Mouse (Mus musculus): ENCODE data around the gene Sgf29.

Sgf29 gene

GRCm38 (mm10) chr7:126642545-126643243 is 6.4 kb upstream of the Sgf29 start:
- DNase-seq: no peak

GRCm38 (mm10) chr7:126643244-126643617 is 5.9 kb upstream of the Sgf29 start:
- peak; percentile 18 to 27 for DNase-seq

- DNase-seq: no peak
Measured at GRCm38 (mm10) chr7:126644345-126644744, 4.8 kb upstream of the Sgf29 start.

GRCm38 (mm10) chr7:126644914-126645313 is 4.2 kb upstream of the Sgf29 start:
- DNase-seq: no peak

GRCm38 (mm10) chr7:126645708-126646107 is 3.4 kb upstream of the Sgf29 start:
- no peak for DNase-seq

- peak in 1 of 2 experiments; percentile 12 for DNase-seq
Measured at GRCm38 (mm10) chr7:126648486-126648885, 623 bp upstream of the Sgf29 start.

- no peak for DNase-seq
Measured at GRCm38 (mm10) chr7:126650852-126651251, 1.7 kb downstream of the Sgf29 start.

GRCm38 (mm10) chr7:126653991-126654390 is 4.9 kb downstream of the Sgf29 start:
- DNase-seq: no peak

- DNase-seq: no peak
Measured at GRCm38 (mm10) chr7:126655695-126656094, 6.6 kb downstream of the Sgf29 start.

- no peak for DNase-seq
Measured at GRCm38 (mm10) chr7:126657522-126657921, 8.4 kb downstream of the Sgf29 start.

- DNase-seq: no peak
Measured at GRCm38 (mm10) chr7:126659771-126660170, 10.7 kb downstream of the Sgf29 start.

- no peak for DNase-seq
Measured at GRCm38 (mm10) chr7:126663646-126664045, 14.5 kb downstream of the Sgf29 start.

- DNase-seq: no peak
Measured at GRCm38 (mm10) chr7:126665269-126665668, 16.2 kb downstream of the Sgf29 start.

GRCm38 (mm10) chr7:126667495-126668090 is 18.5 kb downstream of the Sgf29 start:
- DNase-seq: no peak

- DNase-seq: no peak
Measured at GRCm38 (mm10) chr7:126668452-126668851, 19.3 kb downstream of the Sgf29 start.

GRCm38 (mm10) chr7:126670152-126670551 is 21.0 kb downstream of the Sgf29 start:
- no peak for DNase-seq

GRCm38 (mm10) chr7:126672111-126672510 is 23.0 kb downstream of the Sgf29 start:
- no peak for DNase-seq

- DNase-seq: no peak
Measured at GRCm38 (mm10) chr7:126675104-126675503, 26.0 kb downstream of the Sgf29 start.

- DNase-seq: no peak
Measured at GRCm38 (mm10) chr7:126676207-126676606, 27.1 kb downstream of the Sgf29 start, which contains the start of gene Sult1a1. Sult1a1 (minus strand) TSS chr7:126676432.

GRCm38 (mm10) chr7:126676631-126677220 is 27.6 kb downstream of the Sgf29 start:
- no peak for DNase-seq

- no peak for DNase-seq
Measured at GRCm38 (mm10) chr7:126678545-126679341, 29.6 kb downstream of the Sgf29 start.

GRCm38 (mm10) chr7:126679683-126680082 is 30.6 kb downstream of the Sgf29 start:
- DNase-seq: no peak

GRCm38 (mm10) chr7:126681221-126681620 is 32.1 kb downstream of the Sgf29 start:
- no peak for DNase-seq
